Mouse (Mus musculus): Measurements from ENCODE around the gene Ghr.

The Ghr gene

DNA sequence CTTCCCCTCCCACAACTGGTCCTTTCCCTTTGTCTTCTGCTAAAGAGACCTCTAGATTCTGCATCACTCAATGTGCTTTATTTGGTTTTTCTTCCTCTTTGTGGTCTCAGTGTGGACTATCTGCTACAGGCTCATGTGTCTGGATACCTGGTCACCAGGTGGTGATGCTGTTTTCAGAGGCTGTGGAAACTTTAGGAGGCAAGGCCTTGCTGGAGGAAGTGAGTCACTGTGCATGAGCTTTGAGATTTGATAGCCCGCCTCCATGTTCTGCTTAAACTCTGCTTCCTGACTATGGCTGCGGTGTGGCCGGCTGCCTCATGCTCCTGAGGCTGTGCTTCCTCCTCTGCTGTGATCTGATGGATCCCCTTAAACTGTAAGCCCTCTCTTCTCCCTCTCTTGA lies 292.9 kb downstream of the Ghr start:
- Histone ChIP-seq H3K27me3 (ENCODE audit: control insufficient read depth, insufficient read depth, low read length, poor library complexity, severe bottlenecking) (no peaks in the 10 kb centered on the region), H3K36me3 (ENCODE audit: control insufficient read depth, insufficient read depth, low read length, poor library complexity, severe bottlenecking) (no peaks in the 10 kb centered on the region)
- peak; percentile 14 for DNase-seq (ENCODE audit: low read depth, low spot score)

GRCm38 (mm10) chr15:3286032-3286431 lies 297.3 kb downstream of the Ghr start:
- DNase-seq (ENCODE audit: low read depth, low spot score), result no peak
- H3K36me3 ChIP-seq (ENCODE audit: control insufficient read depth, insufficient read depth, low read length, poor library complexity, severe bottlenecking), result no peaks in the 10 kb centered on the region
- H3K27me3 ChIP-seq (ENCODE audit: control insufficient read depth, insufficient read depth, low read length, poor library complexity, severe bottlenecking), result no peaks in the 10 kb centered on the region

GRCm38 (mm10) chr15:3281737-3282136 lies 301.6 kb downstream of the Ghr start:
- no peaks in the 10 kb centered on the region for H3K27me3 ChIP-seq (ENCODE audit: control insufficient read depth, insufficient read depth, low read length, poor library complexity, severe bottlenecking)
- peaks cover 2% of the 10 kb centered on the region; the same call in 1 of the 2 replicates for H3K36me3 ChIP-seq (ENCODE audit: control insufficient read depth, insufficient read depth, low read length, poor library complexity, severe bottlenecking)
- DNase-seq (ENCODE audit: low read depth, low spot score), result no peak

GRCm38 (mm10) chr15:3281216-3281615 lies 302.1 kb downstream of the Ghr start:
- Histone ChIP-seq H3K27me3 (ENCODE audit: control insufficient read depth, insufficient read depth, low read length, poor library complexity, severe bottlenecking) (no peaks in the 10 kb centered on the region), H3K36me3 (ENCODE audit: control insufficient read depth, insufficient read depth, low read length, poor library complexity, severe bottlenecking) (peaks cover 2% of the 10 kb centered on the region; the same call in 1 of the 2 replicates)
- no peak for DNase-seq (ENCODE audit: low read depth, low spot score)

GRCm38 (mm10) chr15:3279242-3279641 lies 304.1 kb downstream of the Ghr start:
- H3K36me3 ChIP-seq (ENCODE audit: control insufficient read depth, insufficient read depth, low read length, poor library complexity, severe bottlenecking), result peaks cover 2% of the 10 kb centered on the region; the same call in 1 of the 2 replicates
- no peak for DNase-seq (ENCODE audit: low read depth, low spot score)
- no peaks in the 10 kb centered on the region for H3K27me3 ChIP-seq (ENCODE audit: control insufficient read depth, insufficient read depth, low read length, poor library complexity, severe bottlenecking)

DNA sequence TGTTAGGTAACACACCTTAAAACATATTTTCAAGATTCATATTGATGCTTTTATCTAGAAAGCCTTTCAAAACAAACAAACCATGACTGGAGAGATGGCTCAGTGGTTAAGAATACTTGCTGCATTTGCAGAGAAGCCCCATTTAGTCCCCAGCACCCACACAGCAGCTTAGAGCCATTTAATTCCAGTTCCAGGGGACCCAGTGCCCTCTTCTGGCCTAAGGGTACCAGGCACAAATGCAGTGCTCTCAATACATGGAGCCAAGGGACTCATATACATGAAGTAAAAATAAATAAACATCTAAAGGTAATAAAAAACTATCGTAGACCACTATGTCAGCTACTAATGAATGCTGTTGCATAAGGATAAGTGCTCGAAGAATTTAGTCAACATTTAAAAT lies 305.9 kb downstream of the Ghr start:
- no peaks in the 10 kb centered on the region for H3K27me3 ChIP-seq (ENCODE audit: control insufficient read depth, insufficient read depth, low read length, poor library complexity, severe bottlenecking)
- H3K36me3 ChIP-seq (ENCODE audit: control insufficient read depth, insufficient read depth, low read length, poor library complexity, severe bottlenecking), result peaks cover 2% of the 10 kb centered on the region; the same call in 1 of the 2 replicates
- DNase-seq (ENCODE audit: low read depth, low spot score), result peak; percentile 11

DNA sequence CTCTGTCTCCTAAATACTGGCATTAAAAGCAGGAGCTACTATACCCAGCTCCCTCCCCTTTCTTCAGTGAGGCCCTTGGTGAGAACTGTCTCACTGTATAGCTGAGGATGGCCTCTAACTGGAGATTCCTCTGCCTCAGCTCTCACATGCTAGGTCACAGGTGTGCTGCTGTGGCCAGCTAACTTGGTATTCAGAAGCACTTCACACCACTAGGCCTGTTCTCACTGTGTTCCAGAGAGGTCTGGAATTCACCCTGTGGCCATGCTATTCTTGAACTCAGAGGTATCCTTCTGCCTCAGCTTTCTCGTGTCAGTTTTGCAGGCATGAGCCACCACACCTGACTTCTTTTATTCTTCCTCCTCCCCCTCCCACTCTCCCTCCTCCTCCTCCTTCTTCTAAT lies 310.1 kb downstream of the Ghr start:
- Histone ChIP-seq H3K36me3 (ENCODE audit: control insufficient read depth, insufficient read depth, low read length, poor library complexity, severe bottlenecking) (peaks cover 2% of the 10 kb centered on the region; the same call in 1 of the 2 replicates), H3K27me3 (ENCODE audit: control insufficient read depth, insufficient read depth, low read length, poor library complexity, severe bottlenecking) (no peaks in the 10 kb centered on the region)
- DNase-seq (ENCODE audit: low read depth, low spot score), result no peak

GRCm38 (mm10) chr15:3271216-3271615 lies 312.1 kb downstream of the Ghr start:
- Histone ChIP-seq H3K36me3 (ENCODE audit: control insufficient read depth, insufficient read depth, low read length, poor library complexity, severe bottlenecking) (no peaks in the 10 kb centered on the region), H3K27me3 (ENCODE audit: control insufficient read depth, insufficient read depth, low read length, poor library complexity, severe bottlenecking) (no peaks in the 10 kb centered on the region)
- DNase-seq (ENCODE audit: low read depth, low spot score), result no peak

DNA sequence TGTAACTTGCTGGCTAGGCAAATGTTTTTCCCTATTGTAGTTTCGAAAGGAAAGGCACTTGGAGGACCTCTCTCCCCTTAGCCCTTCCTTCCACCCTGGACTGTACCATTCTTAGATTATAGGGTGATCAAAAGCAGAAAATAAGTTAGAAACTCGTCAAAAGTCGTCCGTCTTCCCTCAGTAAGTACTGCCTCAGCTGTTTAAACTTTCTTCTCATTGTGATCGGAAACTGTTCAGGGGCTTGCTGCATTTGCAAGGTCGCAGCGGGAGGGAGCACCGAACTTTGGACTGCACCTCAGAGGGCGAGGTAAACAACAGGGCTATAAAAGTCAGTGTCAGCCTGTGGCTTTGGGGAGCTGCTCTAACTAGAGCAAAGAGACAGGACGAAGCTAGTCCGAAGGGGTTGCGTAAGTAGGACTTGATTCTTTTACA lies 312.6 kb downstream of the Ghr start:
- peak; percentile 63 for DNase-seq (ENCODE audit: low read depth, low spot score)
- Histone ChIP-seq H3K27me3 (ENCODE audit: control insufficient read depth, insufficient read depth, low read length, poor library complexity, severe bottlenecking) (no peaks in the 10 kb centered on the region), H3K36me3 (ENCODE audit: control insufficient read depth, insufficient read depth, low read length, poor library complexity, severe bottlenecking) (no peaks in the 10 kb centered on the region)

- no peaks in the 10 kb centered on the region for H3K27me3 ChIP-seq (ENCODE audit: control insufficient read depth, insufficient read depth, low read length, poor library complexity, severe bottlenecking)
- H3K36me3 ChIP-seq (ENCODE audit: control insufficient read depth, insufficient read depth, low read length, poor library complexity, severe bottlenecking), result no peaks in the 10 kb centered on the region
- DNase-seq (ENCODE audit: low read depth, low spot score), result peak; percentile 11
Observed at GRCm38 (mm10) chr15:3269996-3270645, 313.2 kb downstream of the Ghr start.

DNA sequence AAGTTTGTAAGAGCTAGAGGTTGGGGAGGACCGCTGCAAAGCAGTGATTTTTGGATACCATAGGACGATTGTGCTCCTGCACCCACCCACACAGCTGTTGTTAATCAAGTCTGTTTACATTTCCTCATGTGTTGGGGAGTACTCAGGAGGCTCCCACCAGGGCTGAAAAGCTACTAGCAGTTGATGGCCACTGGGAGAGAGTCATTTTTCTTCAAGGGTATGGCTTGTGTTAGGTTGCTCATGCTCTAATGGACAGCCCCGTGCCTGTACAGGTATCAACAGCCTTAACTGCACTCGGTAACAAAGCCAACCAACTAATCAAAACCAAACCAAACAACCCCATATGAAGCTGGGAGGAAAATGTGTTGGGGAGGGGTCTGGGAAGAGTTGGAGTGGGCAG lies 313.8 kb downstream of the Ghr start:
- H3K36me3 ChIP-seq (ENCODE audit: control insufficient read depth, insufficient read depth, low read length, poor library complexity, severe bottlenecking), result no peaks in the 10 kb centered on the region
- H3K27me3 ChIP-seq (ENCODE audit: control insufficient read depth, insufficient read depth, low read length, poor library complexity, severe bottlenecking), result no peaks in the 10 kb centered on the region
- no peak for DNase-seq (ENCODE audit: low read depth, low spot score)

- Histone ChIP-seq H3K36me3 (ENCODE audit: control insufficient read depth, insufficient read depth, low read length, poor library complexity, severe bottlenecking) (no peaks in the 10 kb centered on the region), H3K27me3 (ENCODE audit: control insufficient read depth, insufficient read depth, low read length, poor library complexity, severe bottlenecking) (no peaks in the 10 kb centered on the region)
- no peak for DNase-seq (ENCODE audit: low read depth, low spot score)
Observed at GRCm38 (mm10) chr15:3268247-3268646, 315.0 kb downstream of the Ghr start, which contains the start of gene Selenop. TSS of gene Selenop (plus strand) at chr15:3268547.
